Mouse (Mus musculus) yolk sac, embryonic 10.5 days (tissue): ENCODE results near the gene Inf2.

Experiments
- DNase-seq: peaks from one replicate; pipeline ENCODE4 v3.0.0-alpha.2; 2017; ENCODE audit warnings: low spot score

Inf2 gene

DNA sequence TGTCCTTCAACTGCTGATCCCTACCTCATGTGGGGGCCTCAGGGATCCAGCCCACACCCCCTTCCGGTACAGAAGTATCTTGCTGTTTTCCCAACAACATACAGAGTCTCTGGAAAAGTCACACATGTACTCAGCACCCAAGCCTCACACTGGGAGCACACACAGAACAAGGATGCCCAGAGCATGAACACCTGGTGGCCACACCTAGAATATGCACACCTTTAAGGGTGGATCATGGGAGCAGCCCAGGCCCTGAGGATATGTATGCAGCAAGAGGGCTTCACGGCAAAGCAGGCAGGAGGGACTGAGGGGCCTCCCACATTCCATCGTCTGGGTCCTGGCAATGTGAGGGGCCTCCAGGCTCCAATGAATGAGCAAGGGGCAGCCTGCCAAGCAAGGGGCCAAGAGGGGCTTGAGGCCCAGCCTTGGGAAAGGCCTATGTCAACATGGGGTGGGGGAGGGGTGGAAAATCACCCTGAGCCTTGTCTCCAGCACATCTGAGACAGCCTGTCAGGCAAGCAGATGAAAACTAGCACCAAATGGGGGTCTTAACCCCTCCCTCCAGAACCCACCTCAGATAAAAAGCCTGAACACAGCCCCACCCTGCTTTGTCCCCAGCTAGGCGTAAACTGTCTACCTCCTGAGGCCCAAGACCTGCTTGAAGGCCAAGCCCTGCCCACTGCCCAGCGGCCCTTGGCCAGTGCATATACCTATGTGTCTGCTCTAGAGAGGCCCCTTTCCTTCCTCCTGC lies 72.2 kb downstream of the Inf2 start:
- DNase-seq, result no peak

DNA sequence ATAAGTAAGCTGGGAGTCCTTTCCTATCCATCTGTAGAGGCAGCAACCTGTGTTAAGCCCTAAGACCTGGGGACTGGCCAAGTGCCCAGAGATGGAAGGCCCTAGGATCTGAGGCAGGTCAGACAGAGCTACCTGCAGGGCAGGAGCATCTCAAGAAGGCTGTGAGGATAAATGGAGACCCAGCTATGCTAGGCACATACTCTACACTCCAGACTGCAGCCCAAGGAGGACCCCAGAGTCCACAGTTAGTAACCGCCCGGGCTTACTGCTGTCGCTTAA lies 72.7 kb downstream of the Inf2 start:
- no peak for DNase-seq

DNA sequence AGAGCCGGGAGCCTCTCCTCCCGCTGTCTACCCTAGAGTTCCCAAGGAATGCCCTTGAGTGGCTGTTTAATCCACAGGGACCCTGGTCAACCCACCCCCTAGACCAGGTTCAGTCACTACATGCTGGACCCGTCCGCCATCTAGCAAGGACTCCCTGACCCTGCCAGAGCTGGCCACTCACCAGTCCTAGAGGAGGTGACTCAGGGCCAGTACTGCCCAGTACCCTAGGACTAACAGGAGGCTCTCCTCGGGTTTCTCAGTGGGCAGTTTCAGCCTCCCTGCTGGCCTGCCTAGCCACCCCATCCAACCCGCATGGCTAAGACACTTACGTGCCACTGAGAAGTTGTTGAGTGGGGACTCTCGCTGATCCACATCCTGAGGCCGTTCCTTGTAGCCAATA lies 73.3 kb downstream of the Inf2 start:
- no peak for DNase-seq

DNA sequence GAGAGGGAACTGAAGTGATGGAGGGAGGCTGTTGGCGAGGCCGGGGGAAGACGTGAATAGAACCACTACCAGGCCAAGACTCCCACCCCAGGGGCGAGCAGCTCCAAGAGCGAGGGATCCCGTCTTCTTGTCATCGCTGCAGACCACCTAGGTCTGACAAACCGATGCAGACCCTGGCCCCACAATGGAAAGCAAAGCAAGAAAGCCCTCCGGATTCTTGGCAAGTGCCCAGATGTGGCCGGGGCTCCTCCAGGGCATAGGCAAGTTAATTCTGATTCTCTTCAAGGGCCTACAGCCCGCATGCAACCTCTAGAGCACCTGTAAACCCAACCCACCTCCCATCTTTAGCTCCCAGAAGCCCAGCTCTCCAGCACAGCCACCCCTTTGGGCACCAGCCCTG lies 74.7 kb downstream of the Inf2 start:
- DNase-seq, result no peak

DNA sequence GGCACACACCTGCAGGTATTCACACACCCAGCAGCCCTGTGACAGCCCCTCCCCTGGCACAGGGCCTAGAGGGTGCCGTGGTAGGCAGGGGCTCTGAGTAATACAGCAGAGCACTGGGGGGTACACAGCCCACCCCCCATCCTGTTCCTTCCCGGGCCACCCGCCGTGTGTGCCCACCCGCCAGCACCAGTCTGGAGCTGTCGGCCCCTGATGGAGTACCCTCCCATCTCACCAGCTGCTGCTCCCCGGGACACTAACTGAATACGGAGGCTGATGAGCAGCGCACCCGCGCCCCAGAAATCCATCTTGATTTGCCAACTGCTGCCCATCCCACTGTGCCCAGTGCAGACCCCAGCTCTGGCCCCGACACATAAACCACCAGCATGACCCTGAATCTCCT lies 75.1 kb downstream of the Inf2 start:
- no peak for DNase-seq

DNA sequence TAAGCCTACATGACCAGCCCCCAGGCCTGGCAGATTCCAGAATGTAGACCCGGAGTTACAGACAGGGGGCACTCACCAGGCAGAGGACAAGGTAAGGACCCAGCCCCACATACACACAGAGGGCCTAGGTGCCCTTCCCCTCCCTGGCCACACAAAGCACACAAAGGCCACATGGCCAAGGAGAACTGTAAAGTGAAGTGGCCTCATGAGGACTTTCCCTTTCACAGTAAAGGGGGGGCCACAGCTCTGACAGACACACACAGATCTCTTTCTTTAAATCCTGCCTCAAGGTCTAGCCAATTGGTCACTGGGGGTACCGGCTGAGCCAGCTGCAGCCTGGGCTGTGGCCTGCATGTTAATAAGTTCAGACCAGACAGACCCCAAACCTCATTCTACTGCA lies 75.5 kb downstream of the Inf2 start:
- DNase-seq, result no peak

DNA sequence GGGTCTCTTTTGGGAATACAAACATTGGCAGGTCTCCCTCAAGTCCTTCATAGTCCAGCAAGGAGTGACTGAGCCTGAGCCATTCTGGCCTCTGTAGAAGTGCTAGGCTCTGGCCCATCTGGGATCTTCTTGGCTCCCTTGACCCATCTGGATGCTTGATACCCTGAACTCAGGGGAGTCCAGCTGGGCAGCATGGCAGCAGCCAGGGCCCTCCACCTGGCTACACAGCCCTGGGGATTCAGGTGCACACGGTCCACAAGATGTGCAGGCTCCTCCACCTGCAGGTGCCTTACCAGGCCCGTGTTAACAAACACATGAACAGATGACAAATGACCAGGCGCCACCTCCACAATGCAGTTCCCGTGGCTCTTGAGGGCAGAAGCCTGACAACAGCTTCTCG lies 76.1 kb downstream of the Inf2 start:
- no peak for DNase-seq
